Mouse (Mus musculus): Measurements from ENCODE around the gene Olfr643. TPM values are rescaled to one million over a fixed set of nuclear protein-coding genes. Genes with fewer than 3 reads are reported as not detected.

The Olfr643 gene
- not detected in 2 replicates for total RNA-seq (2021)
- long read RNA-seq, result 0 reads

GRCm38 (mm10) chr7:104137305-104137704 is at the start of gene Olfr643:
Gene Olfr643 (minus strand): TSS chr7:104137405.
- DNase-seq, result no peak

- no peak for DNase-seq
These were observed 46.1 kb upstream of the Olfr643 start, which contains the start of gene Olfr648 for GRCm38 (mm10) chr7:104183292-104183691. Gene Olfr648 (minus strand): TSS chr7:104183392.

- no peak for DNase-seq
These were observed 41.9 kb upstream of the Olfr643 start for GRCm38 (mm10) chr7:104179074-104179473.

- no peak for DNase-seq
These were observed 41.3 kb upstream of the Olfr643 start for GRCm38 (mm10) chr7:104178422-104179054.

- DNase-seq, result no peak
These were observed 37.9 kb upstream of the Olfr643 start for GRCm38 (mm10) chr7:104175085-104175484.

- no peak for DNase-seq
These were observed 32.5 kb upstream of the Olfr643 start for GRCm38 (mm10) chr7:104169634-104170204.

GRCm38 (mm10) chr7:104167105-104167504 is 29.9 kb upstream of the Olfr643 start:
- DNase-seq, result no peak

- no peak for DNase-seq
These were observed 13.3 kb upstream of the Olfr643 start, which contains the start of gene Ubqlnl for GRCm38 (mm10) chr7:104150456-104150855. Gene Ubqlnl (minus strand): TSS chr7:104150556.

GRCm38 (mm10) chr7:104143179-104143578 is 6.0 kb upstream of the Olfr643 start, which contains the start of gene Ubqln3:
Gene Ubqln3 (minus strand): TSS chr7:104143279.
- no peak for DNase-seq

- DNase-seq, result no peak
These were observed 7.5 kb downstream of the Olfr643 start, which contains the start of gene Ubqln5 for GRCm38 (mm10) chr7:104129726-104130125. Gene Ubqln5 (minus strand): TSS chr7:104129826.

- no peak for DNase-seq
These were observed 32.5 kb downstream of the Olfr643 start, which contains the start of gene Olfr646 for GRCm38 (mm10) chr7:104104757-104104972. Gene Olfr646 (plus strand): TSS chr7:104104873.

- no peak for DNase-seq
These were observed 33.1 kb downstream of the Olfr643 start for GRCm38 (mm10) chr7:104103913-104104756.

GRCm38 (mm10) chr7:104085365-104085764 is 51.8 kb downstream of the Olfr643 start, which contains the start of gene Olfr645:
Gene Olfr645 (minus strand): TSS chr7:104085465.
- DNase-seq, result no peak

- DNase-seq, result no peak
These were observed 65.4 kb downstream of the Olfr643 start, which contains the start of gene Olfr644 for GRCm38 (mm10) chr7:104071769-104072168. Gene Olfr644 (minus strand): TSS chr7:104071869.

- DNase-seq, result no peak
These were observed 75.9 kb downstream of the Olfr643 start, which contains the start of gene 4930516K23Rik for GRCm38 (mm10) chr7:104061345-104061744. Gene 4930516K23Rik (minus strand): TSS chr7:104061445.

GRCm38 (mm10) chr7:104059215-104059614 is 78.0 kb downstream of the Olfr643 start:
- no peak for DNase-seq

GRCm38 (mm10) chr7:104052566-104052965 is 84.6 kb downstream of the Olfr643 start, which contains the start of gene Olfr642:
Gene Olfr642 (minus strand): TSS chr7:104052666.
- no peak for DNase-seq

- no peak for DNase-seq
These were observed 86.5 kb downstream of the Olfr643 start for GRCm38 (mm10) chr7:104050745-104051144.

- no peak for DNase-seq
These were observed 102.1 kb downstream of the Olfr643 start, which contains the start of gene Olfr641 for GRCm38 (mm10) chr7:104035145-104035544. Gene Olfr641 (plus strand): TSS chr7:104035445.

GRCm38 (mm10) chr7:104026978-104027377 is 110.2 kb downstream of the Olfr643 start:
- no peak for DNase-seq

GRCm38 (mm10) chr7:104025473-104025872 is 111.7 kb downstream of the Olfr643 start, which contains the start of gene Olfr640:
Gene Olfr640 (minus strand): TSS chr7:104025573.
- DNase-seq, result no peak

- no peak for DNase-seq
These were observed 115.6 kb downstream of the Olfr643 start for GRCm38 (mm10) chr7:104021651-104022050.

Data from adrenal gland, postnatal 25 days (tissue).